Mouse (Mus musculus) bone marrow, adult 2 months (tissue): ENCODE results near the gene Mlst8. TPM values are rescaled to one million over a fixed set of nuclear protein-coding genes. Genes with fewer than 3 reads are reported as not detected.
"Not testable (repeated sequence)": the region's sequence is repeated elsewhere in the genome, so short reads cannot be mapped to it uniquely, and the experiment has no call there.

Experiments used
- H3K27ac ChIP-seq: fragments of 200-500 bp; 2 replicates; pipeline ENCODE4 v1.5.1; 2012; ENCODE audit warnings: low read depth, mild to moderate bottlenecking, control low read depth, inconsistent platforms, low read length; ENCODE audit not compliant: control insufficient read depth, poor library complexity, insufficient read depth
- H3K4me1 ChIP-seq: fragments of 200-500 bp; 2 replicates; pipeline ENCODE4 v1.6.1; 2011; ENCODE audit warnings: low read length; ENCODE audit not compliant: control insufficient read depth, insufficient read depth
- H3K4me3 ChIP-seq: fragments of 200-500 bp; replicated peaks from 2 replicates; pipeline ENCODE3; 2011; ENCODE audit warnings: mild to moderate bottlenecking, low read depth, low read length, control low read depth; ENCODE audit not compliant: control insufficient read depth
- CTCF ChIP-seq: fragments of 200-500 bp; IDR thresholded peaks from 2 replicates; pipeline ENCODE4 v1.5.1; 2011; ENCODE audit warnings: low read length, control low read depth; ENCODE audit not compliant: control insufficient read depth, insufficient read depth
- POLR2A ChIP-seq: fragments of 200-500 bp; IDR thresholded peaks from 2 replicates; pipeline ENCODE4 v1.6.1; 2011; ENCODE audit warnings: low read depth, mild to moderate bottlenecking, control low read depth, low read length, borderline replicate concordance; ENCODE audit not compliant: control insufficient read depth
- WGBS: fragments of 180-500 bp; shearing (Covaris S2); methylation state at CpG from one replicate; pipeline ENCODE4 v1.1.7; 2018; 5-methylcytosine and 5-hydroxymethylcytosine counted together
- polyA plus RNA-seq: library from polyadenylated mRNA; stranded (reverse); fragments of >200 nt; gene quantifications from 2 replicates; pipeline ENCODE4 v1.2.4, GENCODE M21; 2011; ENCODE audit warnings: low replicate concordance; ENCODE audit not compliant: missing spikeins, insufficient read depth, insufficient read length

Mlst8 gene
- polyA plus RNA-seq, 1 experiment: 22.9 TPM

DNA sequence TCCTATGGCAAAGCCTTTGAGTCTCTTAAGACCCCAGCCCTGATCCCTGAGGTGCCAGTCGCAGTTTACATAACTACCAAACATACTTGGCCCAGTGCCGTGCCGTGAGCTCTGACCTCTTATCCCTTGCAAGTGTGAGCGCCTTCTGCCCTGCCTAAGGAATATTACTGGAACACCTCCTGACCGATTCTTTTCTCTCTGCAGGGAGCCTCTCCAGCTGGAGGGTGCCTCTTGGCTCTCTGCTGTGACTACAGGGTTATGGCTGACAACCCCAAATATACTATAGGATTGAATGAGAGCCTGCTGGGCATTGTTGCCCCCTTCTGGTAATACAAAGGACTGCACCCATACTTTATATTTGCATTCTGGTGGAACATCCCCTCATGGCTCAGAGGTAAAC, 41.9 kb downstream of the Mlst8 start:
- TF ChIP-seq POLR2A (no peak), CTCF (peak; percentile 12; the same call in 1 of the 2 replicates)
- Histone ChIP-seq H3K4me3 (no peak overlapping the region), H3K4me1 (no peaks in the 10 kb centered on the region), H3K27ac (no peak overlapping the region)
- 82% methylated on average over 5 of the region's 5 CpGs for WGBS

DNA sequence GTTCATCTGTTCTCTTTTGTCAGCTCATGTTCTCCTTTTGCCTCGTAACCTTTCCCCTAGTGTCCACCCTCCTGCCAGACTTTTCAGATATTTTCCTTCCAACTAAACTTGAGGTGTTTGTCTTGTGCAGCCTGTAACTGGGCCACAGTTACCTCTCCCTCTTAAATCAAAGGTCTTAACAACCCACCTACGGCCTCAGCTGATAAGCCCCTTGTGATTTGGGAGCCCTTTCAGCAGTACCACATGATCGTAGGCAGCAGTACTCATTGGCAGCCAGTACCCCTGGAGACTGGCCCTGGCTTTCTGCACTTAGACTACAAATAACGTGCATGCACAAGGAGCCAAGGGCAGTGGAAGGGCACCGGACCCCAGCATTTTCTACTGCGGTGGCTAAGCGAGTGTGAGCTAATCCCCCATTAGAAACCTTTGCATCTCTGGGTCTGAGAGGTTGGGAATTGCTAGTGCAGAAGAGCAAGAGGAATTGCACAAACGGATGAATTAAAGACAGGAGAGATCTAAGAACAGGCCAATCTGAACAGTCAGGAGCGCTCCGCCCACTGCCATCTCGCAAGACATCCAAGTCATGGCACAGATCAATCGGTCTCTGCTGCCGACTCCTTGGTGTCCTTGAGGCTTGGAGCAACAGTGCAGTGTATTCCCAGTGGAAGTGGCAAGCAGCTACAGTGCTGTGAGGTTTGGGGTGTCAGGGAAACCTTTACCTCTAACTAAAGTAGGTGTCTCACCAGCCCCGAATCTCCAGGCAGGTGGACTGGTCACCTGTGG, 49.5 kb downstream of the Mlst8 start:
- WGBS: 87% methylated on average over 14 of the region's 14 CpGs
- TF ChIP-seq CTCF (no peak), POLR2A (no peak)
- no peak overlapping the region for H3K27ac ChIP-seq

DNA sequence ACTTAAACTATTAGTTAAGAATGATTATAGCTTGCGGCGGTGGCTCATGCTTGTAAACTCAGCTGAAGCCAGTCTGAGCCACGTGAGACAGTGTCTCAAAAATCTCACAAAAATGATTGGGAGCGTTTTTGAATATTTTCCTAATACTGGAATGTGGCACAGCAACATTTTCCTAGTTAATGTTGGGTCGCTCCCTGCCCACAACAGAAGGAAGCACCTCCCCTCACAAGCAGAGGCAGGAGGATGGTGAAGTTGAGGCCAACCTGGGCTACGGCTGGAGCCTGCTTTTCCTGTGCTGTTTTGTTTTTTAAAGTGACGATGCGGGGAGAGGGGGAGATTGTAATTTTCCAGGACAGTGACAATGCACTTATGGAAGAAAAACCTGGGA, 51.7 kb downstream of the Mlst8 start:
- Histone ChIP-seq H3K4me1 (no peaks in the 10 kb centered on the region; the same call in 1 of the 2 replicates), H3K4me3 (peak overlapping the region; percentile 78), H3K27ac (no peak overlapping the region; the same call in 1 of the 2 replicates)
- WGBS: 2% methylated on average over 8 of the region's 8 CpGs
- TF ChIP-seq POLR2A: no peak
- no peak for TF ChIP-seq CTCF

More for the DNA sequence above, 49.5 kb downstream of the Mlst8 start:
- H3K4me1 ChIP-seq: no peaks in the 10 kb centered on the region; the same call in 1 of the 2 replicates
- no peak overlapping the region for H3K4me3 ChIP-seq

DNA sequence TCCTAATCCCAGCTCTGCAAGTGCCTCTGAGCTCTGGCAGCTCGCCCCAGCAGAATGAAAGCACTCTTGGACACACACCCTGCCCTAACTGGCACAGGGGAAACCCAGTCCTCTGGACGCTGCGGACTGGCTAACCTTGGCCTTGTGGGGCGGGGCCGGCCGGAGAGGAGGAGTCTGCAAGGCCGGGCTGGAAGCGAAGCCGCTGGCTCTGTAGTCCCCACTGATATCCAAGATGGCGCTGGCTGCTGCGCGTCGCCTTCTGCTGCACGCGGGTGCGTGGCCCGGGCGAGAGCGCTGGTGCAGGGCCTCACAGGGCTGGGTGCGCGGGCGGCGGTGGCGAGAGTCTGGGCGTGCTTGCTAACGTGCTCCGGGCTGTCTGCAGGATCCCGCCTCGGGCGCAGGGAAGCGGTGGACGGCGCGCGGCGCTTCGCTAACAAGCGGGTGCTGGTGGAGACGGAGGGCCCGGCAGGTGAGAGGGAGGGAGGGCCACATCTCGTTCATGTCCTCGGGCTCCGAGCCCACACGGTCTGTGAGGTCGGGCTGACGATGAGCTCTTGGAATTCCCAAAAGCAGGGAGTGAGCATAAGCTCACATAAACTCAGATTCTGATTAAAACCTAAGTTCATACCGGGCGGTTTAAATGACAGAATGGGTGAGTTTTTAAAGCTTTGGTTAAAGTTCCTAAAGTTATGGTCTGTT, 52.3 kb downstream of the Mlst8 start, which contains the start of gene Eci1:
Gene Eci1 (plus strand): TSS at position 171 of the 699 bp plus-strand sequence.
- TF ChIP-seq CTCF: no peak
- peak; percentile 95 for TF ChIP-seq POLR2A
- H3K4me3 ChIP-seq: peak within 1 kb of the TSS; percentile 78
- peak within 1 kb of the TSS; percentile 72 for H3K27ac ChIP-seq
- H3K4me1 ChIP-seq: no peaks in the 10 kb centered on the region; the same call in 1 of the 2 replicates
- WGBS: 1% methylated on average over 48 of the region's 48 CpGs

DNA sequence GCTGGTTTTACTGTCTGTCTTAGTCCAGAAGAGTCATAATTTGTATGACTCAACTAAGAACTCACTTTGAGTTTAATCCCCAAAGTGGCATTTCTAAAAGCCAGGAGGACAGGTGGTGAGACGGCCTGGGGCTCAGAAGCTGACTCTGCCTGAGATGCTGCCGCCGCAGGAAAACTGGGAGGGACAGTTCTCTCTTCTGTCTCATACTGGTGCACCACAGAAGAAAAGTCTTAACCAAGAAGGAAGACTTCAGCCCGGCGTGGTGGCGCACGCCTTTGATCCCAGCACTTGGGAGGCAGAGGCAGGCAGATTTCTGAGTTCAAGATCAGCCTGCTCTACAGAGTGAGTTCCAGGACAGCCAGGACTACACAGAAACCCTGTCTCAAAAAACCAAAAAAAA, 53.0 kb downstream of the Mlst8 start:
- TF ChIP-seq CTCF: no peak
- TF ChIP-seq POLR2A: no peak
- no peaks in the 10 kb centered on the region; the same call in 1 of the 2 replicates for H3K4me1 ChIP-seq
- 93% methylated on average over 7 of the region's 7 CpGs for WGBS
- H3K4me3 ChIP-seq: no peak overlapping the region
- H3K27ac ChIP-seq: no peak overlapping the region

DNA sequence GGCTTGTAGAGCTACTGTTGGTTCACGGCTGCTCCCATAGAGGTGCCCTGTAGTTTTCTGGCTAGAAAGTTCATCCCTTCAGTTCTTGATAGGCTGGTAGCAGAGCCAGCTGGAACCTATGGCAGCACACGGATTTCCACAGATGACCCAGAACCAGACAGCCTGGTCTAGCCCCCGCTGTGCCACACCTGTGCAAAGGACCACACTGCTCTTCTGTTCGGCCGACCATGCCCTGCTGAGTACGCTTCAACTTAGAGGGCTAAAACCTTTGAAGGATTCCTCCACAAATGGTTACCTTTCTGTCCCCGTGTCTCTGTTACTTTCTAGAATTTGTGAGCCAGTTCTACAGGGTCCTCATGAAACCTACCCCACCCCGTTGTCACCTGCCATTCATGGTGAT, 53.6 kb downstream of the Mlst8 start:
- H3K27ac ChIP-seq: not testable (repeated sequence)

DNA sequence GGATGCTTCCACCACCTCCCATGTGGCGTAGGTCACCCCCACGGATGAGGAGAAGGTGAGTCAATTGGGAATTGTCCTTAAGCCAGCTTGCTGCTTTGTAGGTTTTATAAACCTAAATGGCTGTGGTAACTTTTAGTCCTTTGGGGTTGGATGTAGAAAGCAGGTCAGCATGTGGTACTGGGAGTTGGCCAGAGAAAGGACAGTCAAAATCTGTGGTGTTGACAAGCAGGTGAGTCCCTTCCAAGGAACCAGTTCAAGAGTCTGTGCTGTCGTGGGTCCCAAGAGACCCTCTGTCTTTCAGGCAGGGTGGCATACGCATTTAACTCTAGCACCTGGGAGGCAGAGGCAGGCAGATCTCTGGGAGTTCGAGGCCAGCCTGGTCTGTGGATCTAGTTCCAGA, 54.4 kb downstream of the Mlst8 start:
- Histone ChIP-seq H3K4me1 (no peaks in the 10 kb centered on the region; the same call in 1 of the 2 replicates), H3K4me3 (no peak overlapping the region), H3K27ac (no peak overlapping the region)
- TF ChIP-seq POLR2A (no peak), CTCF (no peak)
- 91% methylated on average over 5 of the region's 5 CpGs for WGBS

More for the DNA sequence above, 53.6 kb downstream of the Mlst8 start:
- not testable (repeated sequence) for H3K4me3 ChIP-seq, H3K4me1 ChIP-seq
- WGBS: 93% methylated on average over 6 of the region's 8 CpGs

Other genes starting within 250 kb of the Mlst8 start
- 58.4 and 73.9 TPM in 2 replicates for gene Ccnf, start 227.6 kb downstream of the Mlst8 start, polyA plus RNA-seq
- not detected in 2 replicates for gene Abca17, start 128.0 kb downstream of the Mlst8 start, polyA plus RNA-seq
- gene Abca3, start 127.1 kb downstream of the Mlst8 start, polyA plus RNA-seq: 18.6 and 36.5 TPM in 2 replicates
- 53.5 and 73.6 TPM in 2 replicates for gene Rnps1, start 64.5 kb downstream of the Mlst8 start, polyA plus RNA-seq
- gene Eci1, start 52.4 kb downstream of the Mlst8 start, polyA plus RNA-seq: 10.7 and 11.8 TPM in 2 replicates
- gene Dnase1l2, start 36.0 kb downstream of the Mlst8 start, polyA plus RNA-seq: 5.0 and 21.3 TPM in 2 replicates
- 34.5 and 70.1 TPM in 2 replicates for gene E4f1, start 8.8 kb downstream of the Mlst8 start, polyA plus RNA-seq
- 33.0 and 34.7 TPM in 2 replicates for gene Pgp, start 8.7 kb downstream of the Mlst8 start, polyA plus RNA-seq
- 3.3 TPM in 1 of 2 replicates, not detected in the other for gene Bricd5, start 5.2 kb downstream of the Mlst8 start, polyA plus RNA-seq
- gene Caskin1, start 9.5 kb upstream of the Mlst8 start, polyA plus RNA-seq: not detected in 2 replicates
- gene Traf7, start 48.9 kb upstream of the Mlst8 start, polyA plus RNA-seq: 79.2 and 108 TPM in 2 replicates
- gene Rab26, start 55.1 kb upstream of the Mlst8 start, polyA plus RNA-seq: not detected in 2 replicates
- 10.4 and 17.9 TPM in 2 replicates for gene Pkd1, start 70.8 kb upstream of the Mlst8 start, polyA plus RNA-seq
- gene Tsc2, start 153.6 kb upstream of the Mlst8 start, polyA plus RNA-seq: 38.1 and 92.1 TPM in 2 replicates
- 4.6 and 6.5 TPM in 2 replicates for gene Nthl1, start 153.6 kb upstream of the Mlst8 start, polyA plus RNA-seq
- 5.2 and 5.9 TPM in 2 replicates for gene Slc9a3r2, start 171.2 kb upstream of the Mlst8 start, polyA plus RNA-seq
- gene Npw, start 179.4 kb upstream of the Mlst8 start, polyA plus RNA-seq: not detected in 2 replicates
- gene Zfp598, start 190.6 kb upstream of the Mlst8 start, polyA plus RNA-seq: 19.6 and 29.3 TPM in 2 replicates
- gene Syngr3, start 210.9 kb upstream of the Mlst8 start, polyA plus RNA-seq: not detected in 2 replicates
- gene Gfer, start 217.1 kb upstream of the Mlst8 start, polyA plus RNA-seq: 19.3 and 42.9 TPM in 2 replicates
- 2.1 and 2.5 TPM in 2 replicates for gene Noxo1, start 217.2 kb upstream of the Mlst8 start, polyA plus RNA-seq
- gene Tbl3, start 228.6 kb upstream of the Mlst8 start, polyA plus RNA-seq: 19.4 and 28.1 TPM in 2 replicates
- not detected in 2 replicates for gene Rnf151, start 239.0 kb upstream of the Mlst8 start, polyA plus RNA-seq
- gene Rps2, start 239.0 kb upstream of the Mlst8 start, polyA plus RNA-seq: 828 and 1,146 TPM in 2 replicates
- gene Ndufb10, start 245.4 kb upstream of the Mlst8 start, polyA plus RNA-seq: 150 and 172 TPM in 2 replicates
- gene Rpl3l, start 248.7 kb upstream of the Mlst8 start, polyA plus RNA-seq: 2.5 TPM in 1 of 2 replicates, not detected in the other